Mouse (Mus musculus): Measurements from ENCODE around the gene Pfn1. TPM values are rescaled to one million over a fixed set of nuclear protein-coding genes. Genes with fewer than 3 reads are reported as not detected.

The Pfn1 gene
- total RNA-seq, 2 experiments from 2014 or later = 221 to 239 TPM

DNA sequence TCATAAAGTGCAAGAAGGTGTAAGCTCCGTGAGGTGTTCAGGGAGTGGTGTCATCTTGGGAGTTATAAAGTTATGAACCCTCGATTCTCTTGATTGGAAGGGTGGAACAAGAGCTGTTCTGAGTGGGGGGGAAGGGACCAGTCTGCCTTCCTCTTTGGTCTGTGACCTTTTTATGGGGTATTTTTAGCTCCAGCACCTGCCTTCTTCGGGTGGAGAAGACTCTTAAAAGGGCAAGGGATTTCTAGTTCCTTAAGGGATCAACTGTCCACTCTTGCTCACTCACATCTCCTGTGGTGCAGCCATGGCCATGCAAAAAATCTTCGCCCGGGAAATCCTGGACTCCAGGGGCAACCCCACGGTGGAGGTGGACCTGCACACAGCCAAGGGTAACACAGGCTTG lies 3.1 kb upstream of the Pfn1 start:
- intact Hi-C loops (cut with DNase I) = no loop called here
- no peak for DNase-seq (ENCODE audit: low spot score in 2 of 2)

DNA sequence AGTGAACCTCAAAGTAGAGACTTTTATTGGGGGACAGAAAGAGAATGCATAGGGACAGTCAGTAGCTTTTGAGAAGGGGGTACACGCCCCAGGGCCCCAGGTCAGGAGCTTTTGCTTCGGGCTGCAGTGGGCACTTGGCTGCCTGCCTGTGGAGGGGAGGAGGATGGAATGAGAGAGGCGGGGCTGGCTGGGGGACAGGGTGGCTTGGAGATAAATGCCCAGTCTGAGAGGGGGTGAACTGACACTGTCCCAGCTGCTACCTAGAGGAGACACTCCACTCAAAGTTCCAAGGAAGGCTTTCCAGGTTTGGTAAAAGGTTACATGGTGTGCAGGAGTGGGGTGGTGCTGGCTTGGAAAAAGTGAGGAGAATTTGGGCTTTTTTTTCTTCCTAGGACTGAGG lies 2.5 kb upstream of the Pfn1 start, which contains the start of gene Eno3:
Gene Eno3 (plus strand): TSS at position 239 of the 400 bp plus-strand sequence.
- DNase-seq (ENCODE audit: low spot score in 2 of 2) = no peak
- intact Hi-C loops (cut with DNase I) = no loop called here

DNA sequence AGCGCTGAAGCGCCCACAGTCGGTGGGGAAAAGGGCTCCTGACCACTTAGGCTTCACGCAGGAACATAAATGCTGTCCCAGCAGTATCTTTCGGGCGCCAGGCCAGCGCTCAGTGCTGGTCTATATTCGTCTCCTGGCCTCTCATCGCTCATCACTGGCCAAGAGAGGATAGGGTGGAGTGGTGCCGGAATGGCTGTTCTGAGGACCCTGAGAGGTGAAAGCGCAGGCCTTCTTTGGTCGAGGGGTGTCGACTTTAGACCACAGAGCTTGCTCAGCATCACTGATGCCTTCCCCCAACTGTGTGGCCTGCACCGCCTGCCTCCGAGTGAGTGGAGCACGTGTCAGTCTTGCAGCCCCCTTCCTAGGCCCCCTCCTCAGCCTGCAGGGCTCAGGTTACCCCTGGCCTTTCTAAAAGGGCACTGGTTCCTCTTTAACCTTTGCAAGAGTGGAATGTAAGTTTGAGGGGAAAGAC lies 2.0 kb upstream of the Pfn1 start:
- DNase-seq (ENCODE audit: low spot score in 2 of 2) = no peak
- intact Hi-C loops (cut with DNase I) = no loop called here

DNA sequence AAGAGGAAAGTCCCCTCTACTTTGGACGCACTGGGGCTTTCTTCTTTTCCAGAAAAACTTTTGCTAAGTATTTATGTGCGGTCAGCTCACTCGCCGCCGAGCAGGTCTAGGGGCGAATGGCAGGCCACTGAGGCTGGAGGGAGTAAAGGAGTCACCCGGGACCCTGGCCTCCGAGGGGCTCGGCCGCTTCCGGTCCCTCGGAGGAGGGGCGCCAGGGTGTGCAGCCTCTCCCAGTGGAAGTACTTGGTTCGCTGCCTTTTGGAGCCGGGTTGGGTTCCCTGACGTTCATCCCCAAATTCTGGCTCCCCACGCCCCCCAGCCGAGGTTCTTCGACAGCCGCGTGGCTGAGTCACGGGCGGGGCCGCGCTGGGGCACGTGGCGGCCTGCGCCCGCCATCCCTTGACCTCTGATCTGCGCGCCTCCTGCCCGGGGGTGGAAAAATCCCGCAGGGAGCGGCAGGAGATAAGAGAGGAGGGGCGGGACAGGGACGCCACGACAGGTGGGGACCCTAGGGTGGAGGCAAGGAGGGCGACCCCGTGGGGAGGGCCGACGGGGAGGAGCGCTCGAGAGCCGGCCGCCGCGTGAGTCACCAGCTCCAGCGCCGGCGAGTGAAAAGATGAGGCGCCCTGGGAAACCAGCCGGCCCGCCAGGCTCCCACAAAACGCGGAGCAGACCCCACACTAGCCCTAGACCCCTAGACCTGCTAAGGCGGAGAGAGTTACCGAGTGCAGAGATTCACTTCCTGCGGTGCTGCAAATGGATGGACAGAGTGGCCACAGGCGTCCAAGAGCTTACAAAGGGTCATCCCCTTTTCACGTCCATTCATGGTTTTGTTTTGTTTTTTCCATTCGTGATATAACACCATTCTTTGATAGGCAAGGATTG lies 1.4 kb upstream of the Pfn1 start:
- intact Hi-C loops (cut with DNase I) = loop anchor here (2.0 kb wide), 1 partner anchor 13 kb away; the partner anchor contains the start of gene Spag7
- DNase-seq (ENCODE audit: low spot score in 2 of 2) = no peak

DNA sequence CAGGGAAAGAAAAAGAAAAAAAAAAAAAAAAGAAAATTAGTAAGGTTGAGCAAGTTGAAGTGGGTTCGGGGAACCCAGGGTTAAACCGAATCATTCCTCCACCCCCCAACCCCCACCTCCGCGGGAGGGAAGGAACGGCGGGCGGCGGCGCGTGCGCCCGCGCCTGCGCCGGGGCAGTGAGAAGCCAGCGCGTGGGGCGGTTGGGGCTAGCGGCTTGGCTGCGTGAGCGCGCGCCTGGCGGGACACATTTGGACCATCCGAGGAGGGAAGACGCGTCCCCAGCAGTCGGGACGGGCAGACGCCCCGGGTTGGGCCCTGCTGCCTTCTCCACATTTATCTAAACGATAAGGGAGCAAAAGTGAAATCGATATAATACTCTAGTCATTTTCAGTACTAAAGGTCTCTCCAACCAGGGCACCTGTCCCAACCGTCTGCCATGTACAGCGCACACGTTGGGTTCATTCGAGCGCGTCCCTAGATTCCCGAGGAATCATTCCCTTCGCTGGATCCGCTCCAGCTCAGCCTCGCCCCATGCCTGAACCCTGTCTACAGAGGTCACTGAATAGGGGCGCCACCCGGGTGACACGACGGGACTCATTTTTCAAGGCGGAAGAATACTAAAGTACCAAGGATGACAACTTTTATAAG lies 603 bp upstream of the Pfn1 start:
- peak; percentile 75 to 76 for DNase-seq (ENCODE audit: low spot score in 2 of 2)
- intact Hi-C loops (cut with DNase I) = loop anchor here (1.0 to 2.0 kb wide), 2 partner anchors 14 to 33 kb away; partner anchors contain the start of genes Camta2 and Spag7

DNA sequence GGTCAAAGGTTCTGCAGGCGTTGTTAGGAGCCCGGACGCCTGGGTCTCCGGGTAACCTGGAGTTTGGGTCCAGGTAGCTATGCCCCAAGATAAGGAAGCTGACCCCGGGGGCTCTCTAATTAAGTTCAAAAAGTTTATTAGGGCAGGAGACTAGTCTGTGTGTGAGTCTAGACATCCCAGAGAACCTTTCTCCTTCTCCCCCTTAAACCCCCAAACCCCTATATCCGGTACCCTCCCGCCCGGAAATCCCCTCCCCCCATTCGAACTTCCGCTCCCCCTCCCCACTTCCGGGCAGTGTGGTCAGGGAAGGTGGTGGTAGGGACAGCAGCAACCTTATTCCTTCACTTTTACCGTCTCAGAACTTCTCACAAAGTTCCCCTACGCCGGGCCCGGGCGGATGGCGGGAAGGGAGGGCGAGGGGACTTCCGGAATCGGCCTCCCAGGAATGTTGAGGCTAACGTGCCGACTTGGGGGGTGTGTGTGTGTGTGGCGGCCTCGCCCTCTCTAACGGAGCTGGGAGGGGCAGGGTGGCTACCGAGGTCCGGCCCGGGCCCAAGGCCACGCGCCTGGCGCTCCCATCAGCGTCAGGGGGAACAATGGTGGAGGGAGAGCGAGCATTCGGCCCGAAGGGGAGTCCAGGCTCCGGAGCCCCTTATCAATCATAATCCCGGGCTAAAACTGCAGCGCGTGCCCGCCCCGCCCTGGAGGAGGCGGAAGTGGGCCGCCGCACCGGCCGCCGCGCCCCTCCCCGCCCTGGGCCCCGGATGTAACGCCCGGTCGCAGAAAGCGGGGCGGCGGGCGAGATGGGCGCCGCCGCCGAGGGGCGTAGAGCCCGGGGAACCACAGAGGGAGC lies 873 bp downstream of the Pfn1 start:
- intact Hi-C loops (cut with DNase I) = loop anchor here (1.0 to 2.0 kb wide), 2 partner anchors 15 to 35 kb away; partner anchors contain the start of genes Camta2 and Spag7
- DNase-seq (ENCODE audit: low spot score in 2 of 2) = peak in 1 of 2 experiments; percentile 58

DNA sequence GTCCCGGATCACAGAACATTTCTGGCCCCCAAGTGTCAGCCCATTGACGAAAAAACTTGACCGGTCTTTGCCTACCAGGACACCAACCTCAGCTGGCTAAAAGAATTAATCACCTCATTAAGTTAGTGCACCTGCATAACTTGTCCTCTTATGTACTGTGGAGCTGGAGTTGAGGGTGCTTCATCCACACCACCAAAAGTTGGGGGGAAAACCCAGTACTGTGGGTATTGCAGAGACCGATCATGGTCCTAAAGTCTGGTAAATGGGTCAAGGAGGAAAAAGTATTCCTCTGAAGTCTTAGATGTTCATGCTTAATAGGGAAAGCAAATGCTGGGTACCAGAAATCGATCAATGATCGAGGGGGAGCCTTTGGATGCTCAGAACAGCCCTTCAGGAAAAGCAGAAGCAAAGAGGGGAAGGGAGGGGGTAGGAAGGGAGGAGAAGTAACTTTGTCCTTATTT lies 1.5 kb downstream of the Pfn1 start:
- no peak for DNase-seq (ENCODE audit: low spot score in 2 of 2)
- intact Hi-C loops (cut with DNase I) = no loop called here

DNA sequence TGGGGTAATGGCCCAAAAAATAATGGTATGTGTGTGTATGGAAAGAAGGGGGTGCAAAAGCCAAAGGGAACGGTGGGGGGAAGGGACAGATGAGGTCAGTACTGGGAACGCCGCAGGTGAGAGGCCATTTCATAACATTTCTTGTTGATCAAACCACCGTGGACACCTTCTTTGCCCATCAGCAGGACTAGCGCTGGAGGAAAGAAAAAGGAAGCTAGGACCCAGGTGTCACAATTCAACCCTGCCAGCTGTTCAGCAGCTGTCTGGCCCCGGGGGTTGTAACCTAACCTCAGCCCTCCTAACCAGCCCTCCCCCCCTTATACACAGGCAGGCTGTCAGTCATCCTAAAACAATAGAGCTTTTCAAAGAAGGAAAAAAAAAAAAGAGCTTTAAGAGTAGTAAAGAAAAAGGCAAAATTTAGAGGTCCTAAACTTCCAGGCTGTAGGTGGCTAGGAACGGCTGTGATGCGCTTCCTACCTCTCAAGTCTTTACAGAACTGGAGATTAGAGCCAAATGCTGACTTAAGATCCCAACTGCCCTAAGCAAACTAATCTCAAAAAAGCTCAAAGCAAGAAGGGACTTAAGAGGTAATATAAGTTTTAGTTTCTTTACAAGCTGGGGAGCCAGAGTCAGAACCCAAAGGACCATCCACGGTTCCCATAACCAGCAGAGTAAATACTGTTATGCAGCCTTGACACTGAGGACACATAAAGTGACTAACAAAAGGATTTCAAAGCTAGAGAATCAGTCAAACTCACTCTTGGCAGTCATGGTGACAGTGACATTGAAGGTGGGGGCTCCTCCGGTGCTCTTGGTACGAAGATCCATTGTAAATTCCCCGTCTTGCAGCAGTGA lies 2.2 kb downstream of the Pfn1 start:
- intact Hi-C loops (cut with DNase I) = no loop called here
- DNase-seq (ENCODE audit: low spot score in 2 of 2) = no peak

DNA sequence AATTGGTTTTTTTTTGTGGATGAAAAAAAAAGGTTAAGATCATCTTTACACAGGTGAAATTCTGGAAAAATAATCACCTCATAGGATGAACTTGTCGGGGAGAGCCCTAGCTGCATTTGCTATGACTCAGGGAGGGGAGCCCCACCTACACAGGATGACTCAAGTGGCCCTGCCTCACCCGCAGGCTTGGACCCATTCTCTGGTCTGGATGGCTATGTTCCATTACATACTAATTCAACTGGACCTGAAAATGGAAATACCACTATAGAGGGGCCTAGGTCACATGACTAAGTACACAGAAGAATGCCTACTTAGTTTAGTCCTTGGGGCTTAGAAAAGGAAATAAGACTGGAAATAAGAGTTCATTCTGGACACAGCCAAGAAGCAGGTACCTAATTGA lies 3.1 kb downstream of the Pfn1 start:
- no peak for DNase-seq (ENCODE audit: low spot score in 2 of 2)
- intact Hi-C loops (cut with DNase I) = no loop called here

DNA sequence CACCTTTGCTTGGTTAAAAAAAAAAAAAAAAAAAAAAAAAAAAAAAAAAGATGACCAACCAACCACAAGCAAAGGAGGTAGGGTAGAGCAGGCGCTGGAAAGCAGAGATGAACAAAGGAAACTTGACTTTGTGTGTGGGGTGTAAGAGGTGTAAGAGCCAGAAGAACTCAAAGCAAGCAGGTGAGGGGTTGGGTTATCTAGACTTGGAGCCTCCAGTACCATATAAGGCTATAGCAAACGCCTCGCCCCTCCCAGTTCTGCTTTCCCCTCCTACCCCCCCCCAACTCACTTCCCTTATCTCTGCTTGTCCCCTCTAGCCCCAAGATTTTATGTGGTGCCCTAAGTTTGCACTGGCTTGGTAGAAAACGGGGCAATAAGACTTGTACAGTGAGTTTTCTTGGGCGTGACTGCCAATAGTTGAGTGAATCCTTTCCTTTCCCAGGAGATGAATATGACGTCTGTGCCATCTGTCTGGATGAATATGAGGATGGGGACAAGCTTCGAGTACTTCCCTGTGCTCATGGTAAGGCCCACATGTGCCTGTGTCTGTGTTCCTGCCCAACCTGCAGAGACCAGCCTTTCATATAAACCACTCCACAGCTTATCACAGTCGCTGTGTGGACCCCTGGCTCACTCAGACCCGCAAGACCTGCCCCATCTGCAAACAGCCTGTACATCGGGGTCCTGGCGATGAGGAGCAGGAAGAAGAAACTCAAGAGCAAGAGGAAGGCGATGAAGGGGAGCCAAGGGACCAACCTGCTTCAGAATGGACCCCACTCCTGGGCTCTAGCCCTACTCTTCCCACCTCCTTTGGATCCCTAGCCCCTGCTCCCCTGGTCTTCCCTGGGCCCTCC lies 3.9 kb downstream of the Pfn1 start:
- no peak for DNase-seq (ENCODE audit: low spot score in 2 of 2)
- intact Hi-C loops (cut with DNase I) = no loop called here

DNA sequence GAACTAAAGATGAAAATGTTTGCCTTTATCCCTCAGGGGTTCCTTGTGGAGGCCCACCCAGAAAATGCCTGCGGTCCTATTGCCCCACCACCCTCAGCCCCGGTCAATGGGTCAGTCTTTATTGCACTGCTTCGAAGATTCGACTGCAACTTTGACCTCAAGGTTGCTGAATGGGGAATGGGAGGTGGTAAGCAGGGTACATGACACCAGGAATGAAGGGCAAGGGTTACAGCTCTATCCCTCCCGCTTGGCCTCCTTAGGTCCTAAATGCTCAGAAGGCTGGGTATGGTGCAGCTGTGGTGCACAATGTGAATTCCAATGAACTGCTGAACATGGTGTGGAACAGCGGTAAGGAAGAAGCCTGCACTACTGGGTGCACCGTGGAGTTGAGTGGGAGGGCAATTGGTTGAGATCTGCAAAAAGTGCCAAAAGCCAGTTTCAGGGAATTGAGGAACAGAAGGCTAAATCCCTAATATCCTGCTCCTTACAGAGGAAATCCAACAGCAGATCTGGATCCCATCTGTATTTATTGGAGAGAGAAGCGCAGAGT lies 5.2 kb downstream of the Pfn1 start:
- no peak for DNase-seq (ENCODE audit: low spot score in 2 of 2)
- intact Hi-C loops (cut with DNase I) = loop anchor here (10.0 kb wide), 1 partner anchor 414 kb away; the partner anchor contains the start of genes 0610010K14Rik, Gm21988 and Rnasek

DNA sequence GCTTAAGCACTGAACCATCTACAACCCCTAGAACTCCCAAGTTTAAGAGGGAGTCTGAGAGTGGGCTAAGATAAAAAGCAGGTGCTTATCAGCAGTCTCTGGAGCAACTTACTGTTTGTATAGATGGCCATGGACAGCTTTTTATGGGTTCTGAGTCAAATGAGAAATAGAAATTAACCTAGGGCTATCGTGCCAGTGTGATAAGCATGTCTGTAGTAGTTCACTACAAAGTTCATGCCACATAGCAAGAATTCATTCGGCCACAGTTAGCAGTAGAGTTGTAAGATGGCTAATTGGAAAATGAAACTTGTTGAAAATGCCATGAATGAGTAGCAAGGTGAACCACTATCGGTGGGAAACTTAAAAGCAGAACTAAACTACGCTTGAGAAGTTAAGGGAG lies 5.9 kb downstream of the Pfn1 start:
- no peak for DNase-seq (ENCODE audit: low spot score in 2 of 2)
- intact Hi-C loops (cut with DNase I) = loop anchor here (10.0 kb wide), 1 partner anchor 414 kb away; the partner anchor contains the start of genes 0610010K14Rik, Gm21988 and Rnasek

DNA sequence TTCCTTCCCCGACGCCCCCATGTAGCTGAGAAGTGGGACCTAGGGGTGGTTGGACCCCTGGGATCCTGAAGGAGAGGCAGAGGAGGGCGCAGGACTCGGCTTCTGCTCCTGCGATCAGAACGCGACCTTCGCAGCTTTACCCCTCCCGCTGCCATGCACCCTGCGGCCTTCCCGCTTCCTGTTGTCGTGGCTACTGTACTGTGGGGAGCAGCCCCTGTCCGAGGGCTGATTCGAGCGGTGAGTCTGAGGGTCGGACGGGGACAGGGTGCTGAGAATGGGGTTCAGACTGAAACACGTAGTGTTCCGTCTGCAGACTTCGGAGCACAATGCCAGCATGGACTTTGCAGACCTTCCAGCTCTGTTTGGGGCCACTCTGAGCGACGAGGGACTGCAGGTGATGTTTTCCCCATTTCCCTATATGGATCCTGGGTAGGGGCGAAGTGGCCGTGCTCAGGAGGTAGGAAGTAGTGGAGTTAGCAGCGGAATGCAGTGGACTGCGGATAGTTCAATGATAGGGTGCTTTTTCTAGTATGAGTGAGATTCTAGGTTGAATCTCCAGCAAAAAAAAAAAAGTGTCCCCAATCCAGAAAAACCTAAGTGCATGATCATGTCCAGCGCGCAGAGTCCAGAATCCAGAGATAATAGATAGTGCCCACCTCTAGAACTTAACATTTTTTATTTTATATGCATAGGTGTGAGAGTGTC lies 6.6 kb downstream of the Pfn1 start:
- no peak for DNase-seq (ENCODE audit: low spot score in 2 of 2)
- intact Hi-C loops (cut with DNase I) = loop anchor here (10.0 kb wide), 1 partner anchor 413 kb away; the partner anchor contains the start of genes 0610010K14Rik, Gm21988 and Rnasek

DNA sequence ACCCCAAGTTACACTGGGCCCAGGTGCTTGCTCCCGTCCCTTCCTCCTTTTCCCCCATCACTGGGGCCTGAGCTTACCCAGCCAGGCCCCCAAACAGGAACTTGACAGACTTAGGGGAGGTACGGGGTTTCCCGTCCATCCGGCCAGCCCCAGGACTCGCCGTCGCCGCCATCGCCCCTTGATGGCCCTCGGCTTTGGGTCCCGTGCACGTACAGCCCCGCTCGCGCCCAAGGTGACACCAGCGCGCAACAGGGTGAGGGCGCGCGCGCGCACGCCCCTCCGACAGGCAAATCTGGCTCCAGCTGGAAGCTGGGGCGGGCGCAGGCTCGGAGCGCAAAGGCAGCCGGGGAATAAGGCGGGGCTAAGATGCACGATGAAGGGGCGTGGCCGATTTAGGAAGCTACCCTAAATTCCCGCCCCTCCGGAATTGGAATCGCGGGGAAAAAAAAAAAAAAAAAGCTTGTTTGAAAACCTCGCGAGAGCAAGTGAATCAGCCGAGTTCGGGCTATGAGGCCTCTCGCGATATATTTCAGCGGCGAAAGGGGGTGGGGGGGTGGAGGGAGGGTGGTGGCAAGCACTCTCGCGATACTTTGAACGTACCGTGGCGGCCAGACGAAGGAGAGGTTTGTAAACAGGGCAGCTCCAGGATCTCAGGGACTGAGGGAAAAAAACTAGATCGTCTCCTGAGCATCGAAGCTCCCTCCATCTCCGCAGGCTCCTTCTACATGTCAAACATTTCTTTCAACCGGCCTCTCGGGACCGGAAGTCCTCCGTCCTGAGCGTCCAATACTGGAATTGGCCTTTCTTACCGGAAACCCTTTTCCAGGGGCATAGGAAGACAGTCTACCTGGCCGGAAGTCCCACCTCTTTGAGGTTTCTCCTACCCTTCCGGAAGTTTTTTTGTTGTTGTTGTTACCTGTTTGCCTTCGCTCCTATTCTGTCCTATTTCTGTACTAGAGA lies 7.5 kb downstream of the Pfn1 start, which contains the start of the genes Rnf167 and Slc25a11:
Gene Rnf167 (plus strand): TSS at position 545 of the 960 bp plus-strand sequence.
Gene Slc25a11 (minus strand): TSS at position 789 of the 960 bp plus-strand sequence.
- intact Hi-C loops (cut with DNase I) = loop anchor here (10.0 kb wide), 1 partner anchor 412 kb away; the partner anchor contains the start of genes 0610010K14Rik, Gm21988 and Rnasek

DNA sequence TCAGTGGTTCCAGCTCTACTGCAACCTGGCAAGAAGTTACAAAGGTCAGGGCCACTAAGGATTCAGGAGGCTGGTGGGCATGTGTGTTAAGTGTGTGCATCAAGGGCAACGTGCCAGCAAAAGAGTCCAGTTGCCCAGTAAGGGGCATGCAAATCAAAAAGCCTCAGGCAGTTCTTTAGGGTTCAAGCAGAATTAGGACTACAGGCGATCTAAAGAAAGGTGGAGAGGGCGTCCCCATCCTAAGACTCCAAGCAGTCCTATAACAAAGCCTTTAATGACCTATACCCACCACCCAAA lies 8.2 kb downstream of the Pfn1 start:
- intact Hi-C loops (cut with DNase I) = loop anchor here (10.0 kb wide), 1 partner anchor 411 kb away; the partner anchor contains the start of genes 0610010K14Rik, Gm21988 and Rnasek
- DNase-seq (ENCODE audit: low spot score in 2 of 2) = no peak

More for the DNA sequence above, 7.5 kb downstream of the Pfn1 start, which contains the start of the genes Rnf167 and Slc25a11:
- DNase-seq (ENCODE audit: low spot score in 2 of 2) = peak; percentile 95 to 99

Data from left cerebral cortex, postnatal 25 days (tissue).